Mouse (Mus musculus): ENCODE results near the gene Cep164.

Gene Cep164

DNA sequence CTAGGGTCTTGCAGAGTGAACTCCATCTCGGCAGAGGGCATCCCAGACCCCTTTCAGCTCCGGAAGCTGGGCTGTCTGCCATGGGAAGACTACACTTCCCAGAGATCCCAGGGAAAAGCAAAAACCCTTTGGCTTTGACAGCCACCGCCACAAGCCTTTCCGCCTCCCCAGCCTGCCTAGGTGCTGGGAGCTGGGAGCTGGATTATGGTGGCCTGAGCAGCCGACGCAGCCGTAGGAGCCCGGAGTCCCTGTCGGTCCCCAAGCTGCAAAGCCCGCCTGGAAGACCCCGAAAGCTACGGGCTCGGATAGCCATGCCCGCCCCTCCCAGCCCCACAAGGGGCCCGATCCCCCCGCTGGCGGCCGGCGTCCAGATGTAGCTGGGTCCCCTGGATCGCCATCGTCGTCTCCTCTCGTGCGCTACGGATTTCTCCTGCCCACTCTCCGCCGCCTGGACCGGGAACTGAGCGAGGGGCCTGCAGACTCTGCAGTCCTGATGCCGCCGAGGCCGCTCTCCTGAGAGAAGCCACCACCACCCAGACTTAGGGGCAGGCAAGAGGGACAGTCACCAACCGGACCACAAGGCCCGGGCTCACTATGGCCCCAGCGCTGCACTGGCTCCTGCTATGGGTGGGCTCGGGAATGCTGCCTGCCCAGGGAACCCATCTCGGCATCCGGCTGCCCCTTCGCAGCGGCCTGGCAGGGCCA is 10.1 kb upstream of the Cep164 start, which contains the start of gene Bace1:
Bace1 (plus strand) TSS at position 147 of the 705 bp plus-strand sequence.
- DNase-seq (ENCODE audit: low read depth), result no peak

DNA sequence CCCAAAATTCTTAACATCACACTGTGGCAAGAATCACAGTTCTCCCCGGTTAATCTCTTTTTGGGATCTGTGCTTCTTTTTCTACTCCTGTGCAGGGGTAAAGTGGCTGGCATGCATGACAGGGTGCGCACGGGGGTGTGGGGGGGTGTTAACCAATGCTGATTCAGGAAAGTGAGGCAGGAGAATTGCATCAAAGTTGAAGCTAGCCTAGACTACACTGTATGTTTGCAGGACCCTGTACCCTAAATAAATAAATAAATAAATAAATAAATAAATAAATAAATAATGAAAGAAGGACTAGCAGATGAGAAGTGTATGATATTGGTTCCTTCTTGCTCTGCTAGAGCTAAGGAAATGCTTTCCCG is 9.6 kb upstream of the Cep164 start:
- no peak for DNase-seq (ENCODE audit: low read depth)

- no peak for DNase-seq (ENCODE audit: low read depth)
Measured at GRCm38 (mm10) chr9:45833461-45833860, 5.0 kb upstream of the Cep164 start.

DNA sequence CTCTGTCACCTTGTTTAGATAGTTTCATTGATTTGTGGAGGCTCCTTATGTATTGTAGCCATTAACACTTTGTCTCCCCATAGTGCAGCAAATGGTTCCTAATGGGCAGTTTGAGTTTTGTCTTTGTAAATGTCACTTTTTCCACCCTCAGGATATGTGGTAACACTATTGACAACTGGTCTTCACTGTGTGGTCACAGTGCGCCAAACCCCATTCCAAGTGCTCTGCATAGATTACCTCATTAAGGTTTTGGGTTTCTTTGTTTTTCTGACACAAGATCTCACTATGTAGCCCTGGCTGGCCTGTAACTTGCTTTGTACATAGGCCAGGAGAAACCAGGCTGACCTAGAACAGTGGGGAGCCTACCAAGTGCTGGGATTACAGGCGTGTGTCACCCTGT is 4.4 kb upstream of the Cep164 start:
- no peak for DNase-seq (ENCODE audit: low read depth)

- peak; percentile 81 for DNase-seq (ENCODE audit: low read depth)
Measured at GRCm38 (mm10) chr9:45829107-45829506, 616 bp upstream of the Cep164 start.

GRCm38 (mm10) chr9:45827663-45828290 is 714 bp downstream of the Cep164 start:
- no peak for DNase-seq (ENCODE audit: low read depth)

DNA sequence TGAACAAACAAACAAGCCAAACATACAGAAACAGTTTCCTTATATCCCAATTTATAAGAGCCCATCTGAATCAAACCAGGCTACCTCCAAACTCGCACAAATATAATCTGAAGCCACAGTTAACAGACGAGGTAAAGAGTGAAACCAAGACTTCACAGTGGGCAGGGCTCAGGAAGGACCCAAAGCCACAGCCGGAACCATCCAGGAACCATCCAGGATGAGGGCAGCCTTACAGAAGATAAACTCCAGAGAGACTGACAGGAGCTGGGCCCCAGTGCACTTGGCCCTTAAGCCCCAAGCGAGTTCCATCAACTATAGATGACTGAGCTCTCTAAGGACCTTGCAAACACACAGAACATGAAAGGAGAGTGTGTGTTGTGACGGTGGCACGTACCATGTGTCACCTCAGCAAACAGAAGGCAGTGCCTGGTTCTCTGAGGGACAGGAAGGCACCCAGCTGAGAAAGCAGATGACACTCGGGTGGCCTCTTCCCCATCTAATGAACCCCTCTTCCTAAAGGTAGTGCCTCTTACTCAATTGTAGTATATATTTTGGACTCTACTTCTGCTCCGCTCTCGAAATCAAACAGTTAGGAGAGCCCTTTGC is 10.0 kb downstream of the Cep164 start:
- DNase-seq (ENCODE audit: low read depth), result no peak

DNA sequence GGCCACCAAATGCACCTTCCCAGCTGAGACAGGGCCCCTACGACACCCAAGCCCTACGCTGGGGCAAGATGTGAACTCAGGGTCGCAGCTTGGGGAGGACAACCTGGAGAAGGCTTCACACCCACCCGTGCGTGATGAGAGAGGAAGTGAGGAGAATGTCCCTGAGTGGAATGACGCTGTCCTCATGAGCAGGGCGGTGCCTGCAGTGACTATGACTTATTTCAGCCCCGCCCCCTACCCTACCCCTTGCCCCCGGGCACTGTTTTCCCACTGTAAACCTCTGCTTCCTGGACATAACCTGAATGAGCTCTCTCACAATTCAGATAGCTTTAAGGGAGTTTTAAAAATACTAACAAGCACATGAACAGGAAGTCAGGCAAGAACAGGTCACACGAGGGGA is 13.0 kb downstream of the Cep164 start:
- no peak for DNase-seq (ENCODE audit: low read depth)

DNA sequence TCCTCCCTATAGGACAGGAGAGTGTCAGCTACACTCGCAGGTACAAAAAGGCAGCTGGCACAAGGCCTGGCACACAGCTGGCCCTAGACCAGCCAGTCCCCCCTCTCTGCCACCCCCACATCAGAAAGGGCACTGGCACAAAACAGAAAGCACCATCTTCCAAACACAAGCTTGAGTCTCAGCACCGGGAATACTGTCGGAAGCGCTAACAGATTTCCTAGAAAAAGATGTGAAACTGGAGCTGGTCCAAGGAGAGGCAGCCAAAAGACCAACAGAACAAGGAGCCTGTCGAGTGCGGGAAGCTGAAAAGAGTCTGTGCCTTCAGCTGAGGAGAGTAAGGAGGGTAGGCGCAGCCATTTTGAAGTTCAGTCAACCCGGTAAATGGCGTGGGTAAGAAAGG is 13.4 kb downstream of the Cep164 start:
- DNase-seq (ENCODE audit: low read depth), result no peak

DNA sequence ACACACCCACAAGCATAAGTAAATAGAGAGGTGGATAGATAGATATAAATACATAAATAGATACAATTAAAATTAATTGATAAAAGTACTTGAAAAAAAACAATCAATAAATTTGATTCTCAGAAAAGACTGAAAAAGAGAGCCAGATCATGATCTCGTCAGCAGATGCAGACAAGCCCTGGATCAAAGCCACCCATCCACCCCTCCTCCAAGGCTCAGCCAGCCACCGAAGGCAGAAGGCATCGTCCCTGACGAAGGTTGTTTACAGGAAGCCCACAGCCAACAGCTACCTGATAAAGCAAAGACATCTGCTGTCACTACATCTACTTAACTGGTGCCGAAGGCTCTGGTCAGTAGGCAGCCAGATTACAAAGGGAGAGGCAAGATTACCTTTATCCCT is 16.5 kb downstream of the Cep164 start:
- DNase-seq (ENCODE audit: low read depth), result no peak

- DNase-seq (ENCODE audit: low read depth), result no peak
Measured at GRCm38 (mm10) chr9:45807761-45808160, 20.7 kb downstream of the Cep164 start.

- no peak for DNase-seq (ENCODE audit: low read depth)
Measured at GRCm38 (mm10) chr9:45807337-45807736, 21.2 kb downstream of the Cep164 start.

DNA sequence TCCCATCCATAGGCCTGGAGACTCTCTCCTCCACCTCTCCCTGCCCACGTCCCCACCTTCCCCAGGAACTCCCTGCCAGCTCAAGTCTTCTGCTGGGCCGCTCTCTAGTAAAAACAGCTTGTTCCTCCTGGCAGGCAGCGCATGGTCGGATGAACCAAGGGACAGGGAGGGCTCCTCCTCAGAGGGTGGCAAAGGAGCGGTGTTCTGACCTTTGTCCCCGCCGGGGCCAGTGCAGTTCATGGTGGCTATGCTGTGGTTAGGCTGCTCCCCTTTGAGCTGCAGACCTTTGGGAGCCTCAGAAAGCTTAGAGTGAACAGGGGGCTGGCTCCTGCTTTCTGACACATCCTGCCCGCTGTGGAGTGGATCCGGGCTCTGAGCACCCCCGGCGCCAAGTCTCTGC is 21.6 kb downstream of the Cep164 start:
- DNase-seq (ENCODE audit: low read depth), result no peak

GRCm38 (mm10) chr9:45803070-45803774 is 25.3 kb downstream of the Cep164 start:
- peak; percentile 63 for DNase-seq (ENCODE audit: low read depth)

DNA sequence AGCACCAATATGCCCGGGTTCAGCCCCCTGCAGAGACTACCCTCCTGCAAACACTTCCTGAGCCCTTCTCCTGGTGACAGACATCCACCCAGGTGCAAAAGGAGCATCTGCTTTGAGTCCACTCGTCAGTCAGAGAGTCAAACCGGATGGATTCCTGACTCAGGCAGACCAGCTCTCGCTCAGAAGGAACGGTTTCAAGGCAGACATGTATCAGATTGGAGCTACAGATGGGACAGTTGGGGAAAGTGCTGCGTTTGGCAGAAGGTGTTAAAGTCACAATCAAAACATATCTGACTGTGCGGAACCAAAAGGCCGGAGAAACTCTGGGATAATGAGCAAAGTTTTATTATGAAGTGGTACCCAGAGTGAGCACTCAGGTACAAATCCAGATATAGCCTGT is 29.1 kb downstream of the Cep164 start:
- DNase-seq (ENCODE audit: low read depth), result no peak

DNA sequence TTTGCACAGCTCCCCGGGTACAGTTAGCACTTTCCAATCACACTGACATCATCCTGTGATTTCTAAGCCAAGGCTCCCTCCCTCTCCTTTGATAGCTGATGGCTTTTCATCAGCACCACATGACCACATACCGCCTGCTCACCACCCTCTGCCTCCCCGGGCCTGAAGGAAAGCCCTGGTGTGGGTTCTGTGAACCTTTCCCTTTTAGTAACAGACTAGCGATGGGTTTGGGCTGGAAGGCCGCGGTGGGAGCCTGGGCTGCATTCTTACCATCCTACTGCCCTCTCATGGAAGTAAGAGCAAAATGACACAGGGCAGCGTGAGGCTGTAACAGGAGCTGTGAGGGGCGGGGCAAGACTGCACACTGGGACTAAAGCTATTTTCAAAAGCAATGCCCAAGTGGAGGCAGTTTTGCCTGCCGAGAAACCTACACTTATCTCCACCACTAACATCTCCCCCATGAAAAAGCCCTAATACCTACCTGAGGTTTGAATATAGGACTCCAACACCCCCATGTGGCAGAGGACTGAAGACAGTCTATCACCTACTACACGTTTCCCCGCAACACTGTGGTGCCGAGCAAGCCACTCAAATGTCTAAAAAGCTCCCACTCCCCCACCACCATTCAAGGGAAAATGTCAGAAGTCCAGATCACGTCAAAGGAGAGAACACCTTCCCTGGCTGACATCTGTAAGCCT is 29.9 kb downstream of the Cep164 start:
- no peak for DNase-seq (ENCODE audit: low read depth)

DNA sequence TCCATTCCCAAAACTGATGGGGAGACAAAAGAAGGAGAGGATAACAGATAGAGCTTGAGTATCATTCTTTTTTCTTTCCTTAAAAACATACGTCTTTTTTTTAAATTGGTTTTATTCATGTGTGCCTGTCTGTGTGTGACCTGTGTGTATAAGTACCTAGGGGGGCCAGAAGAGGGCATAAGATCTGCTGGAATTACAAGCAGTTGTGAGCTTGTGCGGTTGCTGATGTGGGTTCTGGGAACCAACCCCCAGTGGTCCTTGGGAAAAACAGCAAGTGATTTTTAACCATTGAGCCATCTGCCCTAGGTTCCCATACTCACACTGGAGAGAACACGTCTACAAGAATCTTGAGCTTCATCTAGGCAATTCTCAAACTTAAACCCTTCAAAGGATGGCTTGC is 31.2 kb downstream of the Cep164 start:
- no peak for DNase-seq (ENCODE audit: low read depth)

- DNase-seq (ENCODE audit: low read depth), result no peak
Measured at GRCm38 (mm10) chr9:45795722-45796121, 32.8 kb downstream of the Cep164 start.

- no peak for DNase-seq (ENCODE audit: low read depth)
Measured at GRCm38 (mm10) chr9:45793697-45794096, 34.8 kb downstream of the Cep164 start.

- DNase-seq (ENCODE audit: low read depth), result no peak
Measured at GRCm38 (mm10) chr9:45792235-45792634, 36.3 kb downstream of the Cep164 start.

DNA sequence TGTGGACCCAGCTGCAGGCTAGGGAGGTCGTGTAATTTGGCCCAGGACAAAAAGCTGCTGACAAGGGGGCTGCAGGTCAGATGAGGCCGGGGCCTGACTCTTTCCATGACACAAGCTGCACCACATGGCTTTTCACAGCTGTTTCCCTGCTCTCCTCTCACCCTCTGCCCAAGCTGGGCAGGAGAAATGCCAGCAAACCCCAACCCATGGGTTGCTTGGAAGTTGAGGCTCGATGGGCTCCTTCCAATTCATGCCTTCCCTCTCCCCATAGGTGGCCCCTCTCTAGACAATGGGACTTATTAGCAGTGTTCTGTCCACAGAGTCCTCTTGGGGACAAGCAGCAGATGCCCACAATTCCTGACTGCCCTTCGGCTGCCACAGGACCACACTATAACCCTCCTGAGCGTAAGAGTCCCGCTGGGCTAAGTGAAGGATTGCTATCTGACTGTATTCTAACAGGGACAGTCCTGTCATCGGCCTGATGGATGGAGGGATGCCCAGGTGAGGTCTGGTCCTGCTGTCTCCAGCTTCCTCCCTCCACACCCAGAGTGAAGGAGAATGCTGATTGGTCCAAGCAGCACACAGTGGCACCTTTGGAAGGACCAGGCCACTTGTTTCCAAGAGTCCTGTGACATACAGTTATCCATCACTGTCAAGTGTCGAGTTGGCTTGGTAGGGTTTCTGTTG is 36.9 kb downstream of the Cep164 start:
- DNase-seq (ENCODE audit: low read depth), result no peak

DNA sequence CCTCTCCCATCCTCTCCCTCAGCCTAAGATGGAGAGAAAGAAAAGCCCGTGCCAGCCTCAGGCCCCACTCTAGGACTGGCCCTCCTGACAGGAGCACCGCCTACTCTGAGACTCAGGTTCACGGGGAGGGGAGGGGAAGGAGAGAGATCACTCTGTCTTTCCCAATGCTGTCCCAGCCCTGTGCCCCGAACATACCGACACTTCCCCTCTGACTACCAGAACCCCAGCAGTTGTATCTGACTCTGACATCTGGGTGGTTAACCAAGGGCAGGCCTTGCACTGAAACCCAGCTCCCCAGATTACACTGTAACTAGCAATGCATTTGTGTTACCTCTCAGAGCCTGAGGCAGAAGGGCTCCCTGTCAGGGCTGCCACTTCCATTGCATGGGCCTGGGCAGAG is 40.1 kb downstream of the Cep164 start:
- peak; percentile 27 for DNase-seq (ENCODE audit: low read depth)
